Mouse (Mus musculus) heart, postnatal 36 days (tissue): ENCODE measurements at regions not wholly inside any gene's neighbourhood (a gene's known extent, or its start where the extent isn't known, plus 50 kb on each side); places are given as distances from the start of the nearest gene placed in this dataset.
"Not testable (repeated sequence)": the region's sequence is repeated elsewhere in the genome, so short reads cannot be mapped to it uniquely, and the experiment has no call there.

ENCODE experiments used
- DNase-seq, 2 experiments: peaks; one replicate each; pipeline ENCODE4 v3.0.0; 2021 to 2022
- intact Hi-C: fragments of 180-260 bp; cut with DNase I; formaldehyde crosslinking; loops from one replicate; pipeline ENCODE4 v1.15.1; 2025

- intact Hi-C loops = loop anchor here (5.0 kb wide), 2 partner anchors 97 to 117 kb away; no protein-coding TSS in a partner anchor
- no peak for DNase-seq
These were observed 805.8 kb downstream of the Diaph3 start for GRCm38 (mm10) chr14:86335284-86335683.

DNA sequence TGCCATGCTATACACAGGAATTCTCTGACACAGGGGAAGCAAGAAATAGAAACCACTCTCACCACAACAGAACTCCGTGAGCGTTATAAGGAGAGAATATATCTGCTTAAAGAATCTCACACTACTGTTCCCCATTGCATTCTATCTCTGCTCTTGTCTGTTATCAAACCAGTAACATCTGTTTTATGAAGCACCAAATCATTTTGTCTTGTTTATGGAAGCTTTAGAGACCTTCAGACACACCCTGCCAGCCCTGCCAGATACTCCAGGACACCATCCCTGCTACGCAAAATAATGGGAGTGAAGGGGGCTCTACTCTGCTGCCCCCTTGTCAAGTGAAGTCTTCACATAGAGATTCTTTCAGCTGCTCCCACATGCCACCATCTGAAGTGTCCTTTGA is 811.9 kb downstream of the Diaph3 start:
- intact Hi-C loops = no loop called here
- no peak for DNase-seq

DNA sequence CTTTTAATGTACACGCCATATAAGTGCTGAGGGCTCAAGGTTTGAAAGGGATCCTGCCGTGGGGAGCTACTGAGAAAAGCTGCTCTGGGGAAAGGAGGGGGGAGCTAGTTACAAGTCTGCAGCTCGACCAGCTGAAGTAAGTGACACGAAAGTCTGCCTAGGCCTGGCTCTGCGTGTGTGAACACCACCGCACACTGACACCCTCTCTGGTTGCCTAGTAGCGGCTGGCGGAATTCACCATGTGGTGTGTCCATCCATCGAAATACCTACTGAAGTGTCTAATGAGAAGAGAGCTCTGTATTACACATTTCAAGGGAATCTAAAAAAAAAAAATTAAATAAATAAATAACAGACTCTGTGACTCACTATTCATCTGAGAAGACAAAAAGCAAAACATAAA is 813.4 kb downstream of the Diaph3 start:
- intact Hi-C loops = no loop called here
- DNase-seq = no peak

GRCm38 (mm10) chr14:86322365-86322764 is 818.7 kb downstream of the Diaph3 start:
- DNase-seq = no peak
- intact Hi-C loops = loop anchor here (2.0 to 5.0 kb wide), 4 partner anchors 14 to 240 kb away; no protein-coding TSS in a partner anchor

DNA sequence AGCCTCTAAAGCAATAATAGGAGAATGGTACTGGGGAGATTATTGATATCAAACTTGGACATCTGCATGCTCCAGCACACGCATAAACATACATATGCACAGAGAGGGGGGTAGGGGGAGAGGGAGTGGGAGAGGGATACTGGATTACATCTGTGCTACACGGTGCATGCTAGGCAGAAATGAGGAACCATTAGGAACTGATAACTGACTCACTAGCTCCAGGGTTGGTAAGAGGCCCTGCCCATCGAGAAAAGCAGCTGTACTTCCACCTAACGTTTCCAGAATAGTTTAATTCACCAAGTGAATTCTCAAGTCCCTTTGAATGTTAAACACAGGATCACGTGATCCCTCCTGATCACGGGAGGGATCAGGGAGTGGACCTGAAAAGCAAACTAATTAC is 825.1 kb downstream of the Diaph3 start:
- DNase-seq = no peak

GRCm38 (mm10) chr14:86308949-86309543 is 832.0 kb downstream of the Diaph3 start:
- intact Hi-C loops = loop anchor here (2.0 to 5.0 kb wide), 3 partner anchors 14 to 1867 kb away; partner anchors contain the start of gene Pcdh17
- DNase-seq = no peak

More for the DNA sequence above, 825.1 kb downstream of the Diaph3 start:
- intact Hi-C loops = no loop called here

GRCm38 (mm10) chr14:86307806-86308205 is 833.2 kb downstream of the Diaph3 start:
- intact Hi-C loops = loop anchor here (2.0 to 5.0 kb wide), 3 partner anchors 15 to 1866 kb away; partner anchors contain the start of gene Pcdh17
- peak in 1 of 2 experiments; percentile 54 for DNase-seq

GRCm38 (mm10) chr14:86301666-86302065 is 839.4 kb downstream of the Diaph3 start:
- intact Hi-C loops = no loop called here
- no peak for DNase-seq

- DNase-seq = no peak
- intact Hi-C loops = no loop called here
These were observed 840.2 kb downstream of the Diaph3 start for GRCm38 (mm10) chr14:86300811-86301210.

- intact Hi-C loops = no loop called here
- no peak for DNase-seq
These were observed 843.0 kb downstream of the Diaph3 start for GRCm38 (mm10) chr14:86297991-86298390.

DNA sequence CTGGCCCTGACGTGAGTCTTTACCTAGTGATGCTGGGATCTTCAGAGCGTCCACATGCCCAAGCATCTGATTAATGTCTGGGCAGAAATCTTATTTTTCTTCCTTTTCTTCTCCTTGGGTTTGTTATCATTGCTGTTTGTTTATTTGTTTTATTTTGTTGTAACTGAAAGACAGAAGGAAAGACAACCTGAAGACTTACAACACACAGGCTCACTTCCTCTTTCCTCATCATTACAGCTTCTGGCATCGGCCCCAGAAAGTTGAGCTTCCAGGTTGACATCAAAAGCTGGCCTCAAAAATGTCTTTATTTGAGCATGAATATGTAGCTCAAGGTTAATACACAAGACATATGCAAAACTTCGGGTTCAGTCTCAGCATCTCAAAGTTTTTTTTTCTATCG is 846.4 kb downstream of the Diaph3 start:
- intact Hi-C loops, DNase-seq: not testable (repeated sequence)

DNA sequence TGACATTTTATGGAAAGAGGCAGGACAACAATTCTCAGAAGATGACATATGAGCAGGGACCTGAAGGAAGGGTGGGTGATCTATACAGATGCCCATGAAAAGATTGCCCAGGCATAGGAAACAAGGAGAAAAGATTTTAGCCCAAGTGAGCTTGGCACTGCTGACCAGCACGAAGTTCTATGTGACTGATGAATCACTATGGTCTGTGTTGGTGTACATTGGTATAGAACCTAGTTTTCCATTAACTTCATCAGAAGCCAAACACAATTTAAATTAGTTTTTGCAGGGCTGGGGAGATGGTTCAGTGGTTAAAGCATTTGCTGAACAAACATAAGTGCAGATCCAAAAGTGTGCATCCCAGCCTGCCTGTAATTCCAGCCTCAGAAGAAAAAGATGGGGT is 847.2 kb downstream of the Diaph3 start:
- intact Hi-C loops = no loop called here
- DNase-seq = no peak

- intact Hi-C loops = no loop called here
- no peak for DNase-seq
These were observed 847.7 kb downstream of the Diaph3 start for GRCm38 (mm10) chr14:86293371-86293770.

GRCm38 (mm10) chr14:86290556-86290955 is 850.5 kb downstream of the Diaph3 start:
- intact Hi-C loops = no loop called here
- no peak for DNase-seq

DNA sequence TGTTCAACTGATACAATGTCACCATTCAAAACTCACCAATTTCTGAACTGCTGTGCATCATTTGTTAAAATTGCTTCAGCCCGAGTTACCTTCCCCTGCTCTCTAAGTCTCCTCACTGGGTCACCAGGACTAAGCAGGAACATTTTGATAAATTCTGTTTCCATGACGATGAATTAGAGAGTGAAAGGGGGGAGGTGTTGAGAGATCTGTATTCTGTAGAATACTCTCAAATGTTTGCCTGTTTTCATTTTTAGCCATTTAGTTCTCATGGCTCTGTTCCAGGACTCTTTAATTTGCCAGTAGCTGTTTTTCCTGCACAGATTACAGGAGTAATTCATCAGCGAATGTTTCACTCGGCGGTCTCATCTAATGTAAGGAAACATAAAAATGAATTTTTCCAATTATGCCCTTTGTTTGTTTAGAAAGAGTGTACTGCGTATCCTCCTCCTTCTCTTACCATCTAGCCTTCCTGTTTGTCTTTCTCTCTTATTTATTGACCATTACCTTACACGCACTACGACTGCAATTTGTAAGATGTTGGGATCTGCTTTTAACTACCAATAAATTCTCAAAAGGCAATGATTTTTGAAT is 879.3 kb downstream of the Diaph3 start:
- no peak for DNase-seq
- intact Hi-C loops = no loop called here

DNA sequence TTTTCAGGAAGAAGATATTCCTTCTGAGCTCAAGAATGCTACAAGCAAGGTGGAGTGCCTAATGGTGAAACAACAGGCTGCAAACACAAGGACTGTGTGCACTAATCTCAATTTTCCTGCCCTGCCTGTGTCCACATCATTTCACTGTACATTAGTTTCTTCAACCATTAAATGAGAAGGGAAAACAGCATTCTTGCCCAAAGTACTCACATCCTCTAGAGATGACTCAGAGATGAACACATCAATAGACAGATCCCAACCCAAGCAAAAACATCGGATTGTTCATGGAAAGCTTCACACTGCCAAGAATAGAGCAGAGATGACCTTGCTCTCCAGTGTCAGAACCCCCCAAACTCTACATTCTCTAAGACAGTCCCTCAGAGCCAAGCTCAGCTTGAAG is 886.8 kb downstream of the Diaph3 start:
- DNase-seq = no peak
- intact Hi-C loops = no loop called here

- no peak for DNase-seq
- intact Hi-C loops = no loop called here
These were observed 889.4 kb downstream of the Diaph3 start for GRCm38 (mm10) chr14:86251617-86252016.

- intact Hi-C loops = no loop called here
- no peak for DNase-seq
These were observed 893.3 kb downstream of the Diaph3 start for GRCm38 (mm10) chr14:86247686-86248085.

- no peak for DNase-seq
- intact Hi-C loops = no loop called here
These were observed 894.3 kb downstream of the Diaph3 start for GRCm38 (mm10) chr14:86246770-86247169.

- no peak for DNase-seq
- intact Hi-C loops = no loop called here
These were observed 897.4 kb downstream of the Diaph3 start for GRCm38 (mm10) chr14:86243662-86244061.

DNA sequence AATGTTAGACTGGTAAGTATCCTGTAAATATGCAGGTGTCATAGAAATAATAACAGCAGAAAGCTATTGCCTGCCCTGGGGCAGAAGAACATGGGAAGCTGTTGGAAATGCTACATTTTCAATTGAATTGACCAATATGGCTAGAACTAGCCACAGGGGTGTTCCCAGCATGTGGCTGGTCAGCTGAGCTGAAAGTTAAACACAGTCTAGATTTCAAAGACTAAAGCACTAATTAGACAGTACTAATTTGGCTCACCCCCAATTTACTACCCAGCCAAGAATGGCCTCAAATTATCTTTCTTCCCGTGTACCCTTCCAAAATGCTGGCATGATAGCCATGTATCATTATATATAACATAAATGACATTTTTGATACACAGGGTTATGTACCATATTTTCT is 898.2 kb downstream of the Diaph3 start:
- DNase-seq = no peak
- intact Hi-C loops = no loop called here

DNA sequence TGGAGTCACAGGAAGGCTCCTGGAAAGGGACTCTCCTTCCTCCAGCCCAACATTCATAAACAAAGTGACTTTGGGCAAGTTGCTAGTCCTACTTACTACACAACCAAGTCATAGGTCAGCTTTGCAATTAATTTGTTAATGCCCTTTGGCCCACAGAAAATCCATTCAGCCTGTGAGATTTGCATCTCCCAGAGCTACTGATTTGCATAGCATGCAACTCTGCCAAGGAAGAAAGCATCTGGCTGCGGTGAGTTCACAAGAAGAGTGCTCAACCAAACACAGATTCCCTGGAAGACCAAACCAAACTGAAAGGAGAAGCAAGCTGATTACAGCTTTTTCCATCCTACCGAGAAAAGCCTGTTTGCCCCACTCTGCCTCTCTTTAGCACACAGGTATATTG is 901.9 kb downstream of the Diaph3 start:
- no peak for DNase-seq
- intact Hi-C loops = no loop called here
